Mouse (Mus musculus) lung, postnatal 36 days (tissue): ENCODE measurements around the gene Trappc2l.
A peak's percentile ranks its signal among the peaks of the same experiment; 100 is the strongest.

Source experiments
- DNase-seq: peaks from one replicate; pipeline ENCODE4 v3.0.0; 2022; ENCODE audit warnings: mixed read lengths

Gene Trappc2l

DNA sequence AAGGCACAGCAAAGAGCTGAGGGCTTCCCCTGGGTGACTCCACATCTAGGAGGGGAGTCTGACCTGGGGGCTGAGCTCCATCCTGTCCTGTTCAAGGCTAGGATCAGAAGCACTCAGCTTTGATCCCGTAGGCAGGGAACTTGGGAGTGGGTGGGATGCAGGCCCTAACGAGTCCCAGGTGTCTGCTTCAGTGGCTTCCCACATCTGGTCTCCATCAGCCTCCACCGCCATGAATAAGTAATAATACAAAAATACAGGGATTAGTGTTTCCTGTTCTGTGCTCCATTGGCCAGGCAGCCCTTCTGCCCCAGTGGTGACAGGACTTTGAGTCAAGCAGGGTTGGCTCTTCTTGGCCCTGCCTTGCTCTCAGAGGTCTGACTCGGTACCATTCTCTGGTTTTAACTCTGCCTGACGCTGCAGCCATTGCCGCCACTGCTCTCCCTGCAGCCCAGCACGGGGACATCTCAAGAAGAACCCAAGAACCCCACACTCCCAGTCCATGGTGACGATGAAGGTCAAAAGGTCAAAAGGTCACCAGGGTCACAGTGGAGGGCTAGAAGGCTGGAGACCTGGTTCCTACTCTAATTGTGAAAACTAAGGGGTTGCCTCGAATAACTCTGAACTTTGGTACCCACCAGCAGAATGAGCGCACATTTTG lies 46.8 kb downstream of the Trappc2l start:
- DNase-seq: no peak

DNA sequence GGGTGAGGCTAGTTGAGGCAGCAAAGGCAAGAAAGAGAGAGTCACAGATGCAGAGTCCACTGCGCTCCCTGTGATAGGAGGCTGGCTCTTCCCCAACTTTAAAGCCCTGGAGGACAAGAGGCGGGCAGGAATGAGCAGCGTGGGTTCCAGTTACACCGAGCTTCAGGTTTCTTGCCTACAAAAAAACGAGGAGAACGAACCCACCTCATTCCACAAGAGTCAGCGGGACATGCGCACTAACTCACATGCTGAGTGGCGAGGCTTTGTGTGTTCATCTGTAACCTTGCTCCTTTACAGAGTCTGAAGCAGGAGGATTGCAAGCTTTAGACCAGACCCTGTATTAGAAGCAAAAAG lies 47.3 kb downstream of the Trappc2l start:
- no peak for DNase-seq

DNA sequence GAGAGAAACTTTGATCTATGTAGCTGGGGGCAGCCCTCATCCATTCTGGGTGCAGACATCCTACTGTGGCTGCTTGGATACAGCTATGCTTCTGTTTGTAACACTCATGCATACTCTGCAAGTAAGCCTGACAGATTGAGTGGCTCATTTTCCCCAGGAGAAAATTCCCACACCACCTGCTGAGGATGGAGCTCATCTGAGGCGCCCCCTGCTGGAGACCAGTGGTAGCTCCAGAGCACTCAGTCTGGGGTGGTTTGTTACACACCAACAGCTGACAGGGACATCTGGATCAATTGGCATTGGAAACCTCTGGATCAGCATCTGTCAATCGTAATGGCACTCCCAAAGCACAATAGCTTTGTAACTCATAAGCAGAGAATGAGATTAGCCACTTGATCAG lies 48.6 kb downstream of the Trappc2l start:
- DNase-seq: no peak

DNA sequence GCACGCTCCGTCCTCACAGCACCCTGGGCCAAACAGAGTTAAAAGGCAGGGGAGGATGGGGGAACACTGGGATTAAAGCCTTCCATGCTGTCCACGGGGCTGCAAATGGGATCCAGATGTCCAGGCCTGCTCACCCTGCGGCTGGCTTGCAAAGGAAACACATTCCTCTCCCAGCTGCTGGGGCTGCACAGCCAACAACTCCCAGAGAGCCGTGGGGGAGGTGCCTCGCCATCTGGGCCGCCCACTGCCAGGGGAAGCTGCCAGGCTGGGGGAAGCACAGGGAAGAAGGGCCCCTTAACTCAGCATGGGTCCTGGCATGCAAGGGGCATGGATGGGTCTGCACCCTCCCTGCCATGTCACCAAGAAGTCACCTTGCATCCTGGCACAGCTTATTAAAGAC lies 49.7 kb downstream of the Trappc2l start:
- DNase-seq: peak; percentile 80

DNA sequence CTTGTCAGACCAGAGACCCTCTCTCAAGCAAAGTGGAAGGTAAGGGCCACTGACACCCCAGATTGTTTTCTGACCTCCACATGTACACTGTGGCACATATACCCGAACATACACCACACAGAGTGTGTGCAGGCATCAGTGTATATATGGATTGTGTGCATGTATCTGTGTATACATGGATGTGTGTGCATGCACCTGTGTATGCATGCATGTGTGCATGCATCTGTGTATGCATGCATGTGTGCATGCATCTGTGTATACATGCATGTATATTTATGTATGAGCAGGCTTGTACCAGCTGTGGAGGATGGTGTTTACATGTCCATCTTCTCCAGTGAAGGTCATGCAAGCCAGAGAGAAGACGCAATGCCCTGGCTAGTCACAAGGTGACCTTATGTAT lies 50.5 kb downstream of the Trappc2l start:
- DNase-seq: no peak

DNA sequence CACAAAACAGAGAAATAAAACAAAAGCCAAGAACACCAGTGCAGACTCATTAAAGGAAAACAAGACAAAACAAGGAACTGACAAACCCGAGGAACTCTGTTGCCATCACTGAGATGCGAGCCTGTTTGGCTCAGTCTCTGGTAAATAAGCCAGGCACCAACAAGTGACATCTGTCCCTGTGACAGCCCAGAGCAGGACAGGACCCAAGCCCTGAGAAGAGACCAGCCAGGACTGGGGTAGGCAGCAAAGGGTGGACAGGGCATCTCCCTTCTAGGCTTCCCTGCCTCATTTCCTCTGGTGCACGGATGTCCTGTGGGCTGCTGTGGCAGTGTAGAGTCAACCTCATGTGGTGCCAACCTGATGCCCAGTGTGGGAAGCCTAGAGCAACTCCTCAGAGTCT lies 51.7 kb downstream of the Trappc2l start:
- DNase-seq: no peak

DNA sequence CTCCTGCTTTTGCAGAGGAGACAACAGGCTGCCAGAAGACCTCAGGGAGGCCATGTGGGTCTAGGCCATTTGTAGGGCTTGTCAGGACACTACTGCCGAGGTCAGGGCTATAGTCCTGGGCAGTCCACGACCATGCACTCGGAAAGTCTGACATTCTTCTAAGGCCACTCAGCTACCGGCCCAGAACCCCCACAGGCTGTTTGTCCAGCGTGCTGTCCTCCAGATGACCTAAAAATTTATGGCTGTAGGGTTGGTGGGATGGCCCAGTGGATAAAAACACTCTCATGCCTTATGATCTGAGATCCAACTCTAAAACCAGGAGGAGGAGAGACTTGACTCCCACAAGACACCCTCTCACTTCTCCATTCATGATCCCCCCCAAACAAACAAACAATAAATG lies 52.2 kb downstream of the Trappc2l start:
- DNase-seq: no peak

DNA sequence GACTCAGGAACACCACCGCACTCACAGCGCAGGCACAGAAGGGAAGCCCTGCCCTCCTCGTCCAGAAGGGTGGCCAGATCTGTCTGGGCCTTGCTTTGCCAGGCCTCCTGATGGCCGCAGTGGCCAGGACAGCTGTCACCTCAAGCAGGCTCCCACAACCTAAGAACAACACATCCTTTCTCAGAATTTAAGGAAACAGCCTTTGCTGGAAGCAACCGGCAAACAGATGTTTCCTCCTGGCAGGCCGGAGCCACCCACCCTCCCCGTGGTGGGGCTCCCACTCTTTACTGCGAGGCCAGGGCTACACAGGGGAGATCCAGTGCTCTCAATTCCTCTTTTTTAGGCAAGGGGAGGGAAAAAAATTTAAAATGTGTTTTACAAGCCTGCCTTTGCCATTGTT lies 53.8 kb downstream of the Trappc2l start:
- peak; percentile 80 for DNase-seq

DNA sequence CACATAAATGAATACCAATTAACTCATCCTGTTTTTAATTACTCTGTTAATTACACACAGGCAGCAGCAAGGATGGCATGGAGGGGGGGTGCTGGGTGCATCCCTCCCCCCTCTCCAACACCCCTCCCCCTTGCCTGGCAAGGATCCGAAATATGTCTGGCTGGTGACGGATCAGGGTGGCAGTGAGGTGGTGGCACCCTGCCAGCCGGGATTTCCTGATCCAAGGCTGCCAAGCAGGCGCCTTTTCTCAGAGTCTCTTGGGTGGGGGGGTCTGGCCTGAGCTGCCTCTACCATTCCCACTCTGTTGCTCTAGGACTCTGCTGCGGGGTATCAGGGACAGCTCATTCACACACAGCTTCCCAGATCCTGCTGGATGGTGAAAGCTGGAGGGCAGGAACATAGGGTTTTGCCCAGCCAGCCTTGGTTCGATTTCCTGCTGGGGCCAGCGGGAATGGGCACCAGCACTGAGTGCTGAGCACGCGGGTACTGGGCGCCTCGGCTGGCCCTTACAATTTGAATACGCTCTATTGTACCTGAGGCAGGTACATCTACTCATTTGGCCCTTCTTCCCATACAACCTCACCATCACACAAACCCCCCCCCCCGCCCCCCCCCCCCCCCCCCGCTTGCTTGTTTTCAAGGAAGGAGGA lies 54.4 kb downstream of the Trappc2l start:
- peak; percentile 92 for DNase-seq
